Mouse (Mus musculus) frontal cortex, postnatal 10 days (tissue): Measurements from ENCODE around the gene Exosc2.

Experiments
- DNase-seq, 2 experiments: peaks; one replicate each; pipeline ENCODE4 v3.0.0; 2022; ENCODE audit warnings: low spot score in 2 of 2, mixed read lengths in 1 of 2

Exosc2 gene

DNA sequence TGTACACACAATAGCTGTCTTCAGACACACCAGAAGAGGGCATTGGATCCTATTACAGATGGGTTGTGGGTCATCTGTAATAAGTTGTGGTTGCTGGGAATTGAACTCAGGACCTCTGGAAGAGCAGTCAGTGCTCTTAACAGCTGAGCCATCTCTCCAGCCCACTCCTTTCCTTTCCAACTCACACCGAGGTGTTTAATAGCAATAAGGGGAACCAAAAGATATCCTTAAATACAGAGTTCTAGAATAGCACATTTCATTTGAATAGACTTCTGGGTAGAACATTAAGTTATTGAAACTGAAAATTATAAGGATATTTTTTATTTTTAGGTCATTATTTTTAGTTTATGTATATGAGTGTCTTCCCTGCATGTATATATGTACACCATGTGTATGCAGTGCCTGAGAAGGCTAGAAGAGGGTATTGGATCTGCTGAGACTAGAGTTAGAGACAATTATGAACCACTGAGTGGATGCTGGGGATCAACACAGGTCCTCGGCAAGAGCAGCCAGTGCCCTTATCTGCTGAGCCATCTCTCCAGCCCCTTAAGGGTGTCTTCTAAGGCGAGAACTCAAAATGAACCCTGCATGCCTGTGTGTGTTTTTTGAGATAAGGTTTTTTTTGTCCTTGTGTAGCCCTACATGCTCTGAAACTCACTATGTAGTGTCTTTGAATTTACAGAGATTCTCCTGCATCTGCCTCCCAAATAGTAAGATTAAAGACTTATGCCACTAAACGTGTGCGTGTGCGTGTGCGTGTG lies 54.4 kb downstream of the Exosc2 start:
- no peak for DNase-seq

DNA sequence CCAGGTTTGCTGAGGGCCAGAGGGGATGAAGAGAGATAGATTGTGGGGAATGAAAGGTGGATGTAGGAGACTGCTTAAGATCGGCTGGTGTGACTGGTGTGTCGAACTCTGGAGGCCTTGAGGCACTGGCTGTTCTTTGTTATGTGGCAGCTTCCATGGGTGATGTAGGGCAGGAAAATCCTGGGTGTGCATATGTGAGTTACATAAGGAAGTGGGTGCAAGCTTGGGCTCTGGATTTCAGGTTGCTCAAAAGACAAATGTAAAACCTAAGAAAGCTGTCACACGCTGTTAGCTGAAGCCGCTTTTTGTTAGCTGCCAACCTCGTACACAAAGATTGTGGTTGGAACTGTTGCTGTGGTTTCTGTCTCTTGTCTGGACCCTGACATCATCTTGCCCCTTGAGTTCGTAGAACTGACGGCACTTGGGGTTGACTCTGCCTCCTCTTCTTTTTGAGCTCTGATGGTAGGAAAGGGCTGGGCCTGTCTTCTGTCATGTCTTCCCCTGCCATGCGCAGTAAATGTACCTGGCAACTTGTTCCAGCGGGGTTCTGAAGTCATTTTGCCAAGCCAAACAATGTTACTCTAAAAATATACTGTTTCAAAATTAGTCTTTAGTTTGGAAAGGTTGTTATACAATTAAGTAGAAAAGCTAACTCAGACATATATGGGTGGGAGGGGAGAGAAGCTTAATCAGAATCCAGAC lies 57.2 kb downstream of the Exosc2 start:
- no peak for DNase-seq

DNA sequence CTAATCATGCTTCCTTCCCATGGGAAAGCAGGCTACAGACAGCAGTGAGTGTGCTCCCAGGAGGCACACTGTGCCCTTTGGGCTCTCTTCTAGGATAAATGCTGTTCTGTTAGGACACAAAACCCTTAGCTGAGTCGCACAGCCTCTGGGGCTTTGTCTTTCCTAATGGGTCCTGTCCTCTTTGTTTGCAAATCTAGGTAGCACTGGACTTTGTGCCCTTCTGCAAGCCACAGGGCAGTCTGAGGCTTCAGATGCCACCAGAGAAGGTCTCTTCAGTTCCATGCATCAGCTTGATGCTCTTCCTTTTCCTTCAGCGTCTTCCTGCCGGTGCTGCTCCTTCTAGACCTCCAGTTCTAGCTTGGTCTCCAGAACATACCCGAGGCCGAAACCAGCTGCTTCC lies 60.1 kb downstream of the Exosc2 start:
- no peak for DNase-seq
